16 mouse cellular contexts compared by ENCODE assay signal in the genomic region with DNA sequence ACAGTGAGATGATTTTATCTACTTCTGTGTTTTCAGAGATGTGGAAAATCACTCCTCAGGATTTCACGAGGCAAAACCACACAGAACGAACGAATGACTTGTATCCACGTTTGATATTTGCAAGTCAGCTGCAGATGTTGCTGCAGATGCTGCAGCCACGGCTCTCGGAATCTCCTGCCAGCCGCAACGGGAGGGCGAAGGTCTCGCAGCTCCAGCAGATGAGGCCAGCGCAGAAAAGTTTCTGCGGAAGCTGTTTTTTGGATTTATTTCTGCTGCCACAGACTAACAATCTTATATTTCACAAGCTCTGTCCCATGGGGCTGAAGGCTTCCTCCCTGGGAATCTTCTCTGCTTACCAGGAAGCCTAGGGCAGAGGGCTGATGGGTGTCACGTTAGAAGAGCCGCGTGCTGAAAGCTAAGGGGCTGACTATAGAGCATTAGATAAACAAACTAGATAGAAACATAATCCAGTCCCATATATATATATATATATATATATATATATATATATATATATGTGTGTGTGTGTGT.
A peak's percentile ranks its signal among the peaks of the same experiment; 100 is the strongest.
DNase-seq lines count a peak whose midpoint lies in the region; ATAC-seq lines count a peak whose summit lies in the region.
"Had no signal": no experiment of that assay in that cellular context is flagged by ENCODE, and none has a peak within 500 bp of the region (broad histone marks: within the 10 kb centered on the region; RNA-seq: fewer than 3 reads in every experiment).

No protein-coding gene starts in this region.

- no peaks in the 10 kb centered on the region for H3K9me3 ChIP-seq in kidney, embryonic 15.5 days (replicated peaks)
- H3K9me3 ChIP-seq: embryonic facial prominence, embryonic 15.5 days; forebrain, embryonic 10.5 days; heart, embryonic 12.5 days had no signal

- H3K27ac ChIP-seq in kidney, embryonic 15.5 days = no peak overlapping the region
- H3K27ac ChIP-seq: embryonic facial prominence, embryonic 15.5 days; forebrain, embryonic 10.5 days; gastrocnemius, adult 2 months had no signal

- no peaks in the 10 kb centered on the region for H3K27me3 ChIP-seq in kidney, embryonic 15.5 days
- H3K27me3 ChIP-seq: CH12.LX; embryonic facial prominence, embryonic 15.5 days; heart, embryonic 12.5 days; Patski had no signal

- 29% methylated on average over 15 of the region's 15 CpGs for WGBS in kidney, embryonic 15.5 days

- H3K4me1 ChIP-seq in kidney, embryonic 15.5 days = peaks cover 10% of the 10 kb centered on the region

- DNase-seq in kidney, adult 9 months = peak; percentile 27
- DNase-seq in kidney, adult 18-20 months = no peak
- peak; percentile 41 for DNase-seq in kidney, postnatal 10 days
- DNase-seq in kidney, postnatal 4 days = peak; percentile 33 to 52
- DNase-seq in ovary, postnatal 14 days (ENCODE audit: low spot score) = no peak
- DNase-seq in thymus, postnatal 10 days (ENCODE audit: low spot score in 2 of 2) = no peak
- DNase-seq: cerebellum, adult 9-11 months had no signal

- peak overlapping the region; percentile 38 for H3K4me2 ChIP-seq in kidney, embryonic 15.5 days
- H3K4me2 ChIP-seq: embryonic facial prominence, embryonic 15.5 days; heart, embryonic 12.5 days had no signal

- H3K36me3 ChIP-seq in kidney, embryonic 15.5 days = no peaks in the 10 kb centered on the region
- H3K36me3 ChIP-seq: embryonic facial prominence, embryonic 15.5 days; forebrain, embryonic 10.5 days; heart, embryonic 12.5 days had no signal

- no peak overlapping the region for H3K9ac ChIP-seq in kidney, embryonic 15.5 days
- H3K9ac ChIP-seq: embryonic facial prominence, embryonic 15.5 days; heart, embryonic 12.5 days had no signal

- 0 out of 2 replicates have a peak, but pooled peaks have one; percentile 59 for ATAC-seq in kidney, embryonic 15.5 days (replicated peaks; ENCODE audit: low FRiP score)
- ATAC-seq: forebrain, embryonic 14.5 days; Patski had no signal

- no peak overlapping the region for H3K4me3 ChIP-seq in kidney, embryonic 15.5 days (replicated peaks)
- H3K4me3 ChIP-seq: embryonic facial prominence, embryonic 15.5 days; erythroblast, embryonic 14.5 days; forebrain, embryonic 10.5 days; gastrocnemius, adult 2 months; heart, embryonic 12.5 days had no signal

Comparison
In these comparisons a context has a peak if more than half of its experiments do, and no peak if none do; other contexts are left out.
1. DNase-seq: peak in kidney, adult 9 months (single experiment), kidney, postnatal 10 days (single experiment) and kidney, postnatal 4 days (2 of 2); none in kidney, adult 18-20 months (single experiment), ovary, postnatal 14 days (single experiment) and thymus, postnatal 10 days (0 of 2).